Mouse (Mus musculus) hindbrain, embryonic 14.5 days (tissue): ENCODE measurements around the gene Hmgxb4. TPM values are rescaled to one million over a fixed set of nuclear protein-coding genes. Genes with fewer than 3 reads are reported as not detected.

Source experiments
- ATAC-seq: fragments of 200-750 bp; cut with Nextera tagmentation; 2 replicates; pipeline ENCODE4 v1.8.0; 2017; ENCODE audit warnings: moderate number of reproducible peaks, mild to moderate bottlenecking, moderate TSS enrichment, moderate library complexity; ENCODE audit not compliant: low FRiP score
- DNase-seq: peaks from one replicate; pipeline ENCODE4 v3.0.0-alpha.2; 2015; ENCODE audit warnings: low spot score
- H3K27ac ChIP-seq: fragments of 300-500 bp; sonication (generic); 2 replicates; pipeline ENCODE4 v1.5.1; 2014; ENCODE audit warnings: mild to moderate bottlenecking, moderate library complexity
- H3K27me3 ChIP-seq: fragments of 300-500 bp; sonication (generic); 2 replicates; pipeline ENCODE4 v1.6.1; 2014; ENCODE audit warnings: mild to moderate bottlenecking, low read length, mixed read lengths; ENCODE audit not compliant: control insufficient read depth, insufficient read depth
- H3K36me3 ChIP-seq: fragments of 300-500 bp; sonication (generic); replicated peaks from 2 replicates; pipeline ENCODE4 v1.6.1; 2014; ENCODE audit not compliant: control insufficient read depth, insufficient read depth
- H3K4me1 ChIP-seq: fragments of 300-500 bp; sonication (generic); replicated peaks from 2 replicates; pipeline ENCODE4 v1.6.1; 2014; ENCODE audit warnings: antibody characterized with exemption, low read length, mixed read lengths; ENCODE audit not compliant: control insufficient read depth, insufficient read depth
- H3K4me2 ChIP-seq: fragments of 300-500 bp; sonication (generic); replicated peaks from 2 replicates; pipeline ENCODE4 v1.6.1; 2014; ENCODE audit warnings: mild to moderate bottlenecking, moderate library complexity
- H3K4me3 ChIP-seq: fragments of 300-500 bp; sonication (generic); replicated peaks from 2 replicates; pipeline ENCODE4 v1.5.1; 2014; ENCODE audit warnings: mild to moderate bottlenecking, low read length
- H3K9ac ChIP-seq: fragments of 300-500 bp; sonication (generic); 2 replicates; pipeline ENCODE4 v1.6.1; 2014
- H3K9me3 ChIP-seq: fragments of 300-500 bp; sonication (generic); 2 replicates; pipeline ENCODE4 v1.6.1; 2016; ENCODE audit warnings: low read length; ENCODE audit not compliant: control insufficient read depth
- WGBS: fragments of 180-500 bp; shearing (Covaris S2); extraction: QIAGEN DNeasy Blood & Tissue Kit; methylation state at CpG from one replicate; pipeline ENCODE4 v1.1.7; 2014; 5-methylcytosine and 5-hydroxymethylcytosine counted together
- polyA plus RNA-seq: library from polyadenylated mRNA; unstranded; fragments of >200 nt; fragmentation: Nextera tagmentation; extraction: Ambion mirVana; gene quantifications from 2 replicates; pipeline ENCODE4 v1.2.1, GENCODE M21; 2014

Gene Hmgxb4
- polyA plus RNA-seq, 1 experiment from 2014 or later: 41.0 TPM

- WGBS: under 1% methylated on average over 60 of the region's 62 CpGs
- Histone ChIP-seq H3K9me3 (no peaks in the 10 kb centered on the region), H3K4me2 (peak within 1 kb of the TSS; percentile 67), H3K27ac (peak within 1 kb of the TSS; percentile 88), H3K4me3 (peak within 1 kb of the TSS; percentile 60), H3K9ac (peak within 1 kb of the TSS; percentile 65), H3K36me3 (peaks cover 22% of the 10 kb centered on the region), H3K27me3 (no peaks in the 10 kb centered on the region), H3K4me1 (peaks cover 5% of the 10 kb centered on the region; the same call in 1 of the 2 replicates)
- ATAC-seq (peak; percentile 100), DNase-seq (peak; percentile 100)
Observed at GRCm38 (mm10) chr8:75033511-75034243, 40.5 kb downstream of the Hmgxb4 start, which contains the start of gene Tom1. Gene Tom1, plus strand, starts transcription at chr8:75033705.

GRCm38 (mm10) chr8:75034285-75034684 is 41.1 kb downstream of the Hmgxb4 start:
- Histone ChIP-seq H3K4me1 (peaks cover 5% of the 10 kb centered on the region; the same call in 1 of the 2 replicates), H3K4me2 (peak overlapping the region; percentile 67), H3K27ac (peak overlapping the region; percentile 88), H3K36me3 (peaks cover 16% of the 10 kb centered on the region), H3K9me3 (no peaks in the 10 kb centered on the region), H3K9ac (peak overlapping the region; percentile 65), H3K4me3 (peak overlapping the region; percentile 60), H3K27me3 (no peaks in the 10 kb centered on the region)
- 2% methylated on average over 17 of the region's 17 CpGs for whole genome bisulfite sequencing
- DNase-seq (no peak), ATAC-seq (no peak)

- H3K4me1 ChIP-seq: peaks cover 5% of the 10 kb centered on the region; the same call in 1 of the 2 replicates
- ATAC-seq: no peak
- no peak overlapping the region for H3K4me3 ChIP-seq
- H3K9me3 ChIP-seq: no peaks in the 10 kb centered on the region
- no peak for DNase-seq
- no peak overlapping the region for H3K9ac ChIP-seq
- H3K4me2 ChIP-seq: no peak overlapping the region
- H3K36me3 ChIP-seq: peaks cover 5% of the 10 kb centered on the region; the same call in 1 of the 2 replicates
- H3K27ac ChIP-seq: no peak overlapping the region
- no peaks in the 10 kb centered on the region for H3K27me3 ChIP-seq
Observed at GRCm38 (mm10) chr8:75035640-75036039, 42.5 kb downstream of the Hmgxb4 start.

GRCm38 (mm10) chr8:75038497-75038896 is 45.3 kb downstream of the Hmgxb4 start:
- Histone ChIP-seq H3K27me3 (no peaks in the 10 kb centered on the region), H3K9me3 (no peaks in the 10 kb centered on the region), H3K9ac (no peak overlapping the region), H3K4me2 (no peak overlapping the region), H3K4me1 (peaks cover 5% of the 10 kb centered on the region; the same call in 1 of the 2 replicates), H3K36me3 (no peaks in the 10 kb centered on the region), H3K4me3 (no peak overlapping the region), H3K27ac (no peak overlapping the region)
- ATAC-seq (no peak), DNase-seq (no peak)

- H3K36me3 ChIP-seq: no peaks in the 10 kb centered on the region
- H3K27ac ChIP-seq: no peak overlapping the region
- peaks cover under 1% of the 10 kb centered on the region; the same call in 1 of the 2 replicates for H3K4me1 ChIP-seq
- no peaks in the 10 kb centered on the region for H3K27me3 ChIP-seq
- no peaks in the 10 kb centered on the region for H3K9me3 ChIP-seq
- 73% methylated on average over 1 of the region's 1 CpGs for WGBS
- H3K4me3 ChIP-seq: no peak overlapping the region
- no peak for DNase-seq
- H3K9ac ChIP-seq: no peak overlapping the region
- no peak for ATAC-seq
- no peak overlapping the region for H3K4me2 ChIP-seq
Observed at GRCm38 (mm10) chr8:75039754-75040153, 46.6 kb downstream of the Hmgxb4 start.

GRCm38 (mm10) chr8:75042171-75042570 is 49.0 kb downstream of the Hmgxb4 start:
- no peaks in the 10 kb centered on the region for H3K27me3 ChIP-seq
- no peak overlapping the region for H3K4me2 ChIP-seq
- no peaks in the 10 kb centered on the region for H3K9me3 ChIP-seq
- H3K4me3 ChIP-seq: no peak overlapping the region
- no peaks in the 10 kb centered on the region for H3K36me3 ChIP-seq
- WGBS: 83% methylated on average over 2 of the region's 2 CpGs
- no peak for DNase-seq
- no peak overlapping the region for H3K27ac ChIP-seq
- H3K4me1 ChIP-seq: no peaks in the 10 kb centered on the region
- no peak for ATAC-seq
- H3K9ac ChIP-seq: no peak overlapping the region

GRCm38 (mm10) chr8:75042974-75043373 is 49.8 kb downstream of the Hmgxb4 start:
- Histone ChIP-seq H3K4me1 (no peaks in the 10 kb centered on the region), H3K27ac (no peak overlapping the region), H3K36me3 (no peaks in the 10 kb centered on the region), H3K9ac (no peak overlapping the region), H3K27me3 (no peaks in the 10 kb centered on the region), H3K9me3 (no peaks in the 10 kb centered on the region), H3K4me2 (no peak overlapping the region), H3K4me3 (no peak overlapping the region)
- WGBS: 77% methylated on average over 1 of the region's 1 CpGs
- DNase-seq (no peak), ATAC-seq (no peak)

- Histone ChIP-seq H3K4me1 (no peaks in the 10 kb centered on the region), H3K4me3 (no peak overlapping the region), H3K4me2 (no peak overlapping the region), H3K9ac (no peak overlapping the region), H3K36me3 (no peaks in the 10 kb centered on the region), H3K9me3 (no peaks in the 10 kb centered on the region), H3K27ac (no peak overlapping the region), H3K27me3 (no peaks in the 10 kb centered on the region)
- 91% methylated on average over 1 of the region's 1 CpGs for WGBS
- ATAC-seq (no peak), DNase-seq (no peak)
Observed at GRCm38 (mm10) chr8:75046303-75046702, 53.1 kb downstream of the Hmgxb4 start.

GRCm38 (mm10) chr8:75047784-75048183 is 54.6 kb downstream of the Hmgxb4 start:
- no peak for DNase-seq
- H3K4me2 ChIP-seq: no peak overlapping the region
- WGBS: 94% methylated on average over 3 of the region's 3 CpGs
- H3K27me3 ChIP-seq: no peaks in the 10 kb centered on the region
- H3K4me1 ChIP-seq: no peaks in the 10 kb centered on the region
- no peak overlapping the region for H3K27ac ChIP-seq
- no peak overlapping the region for H3K4me3 ChIP-seq
- H3K9me3 ChIP-seq: no peaks in the 10 kb centered on the region
- H3K36me3 ChIP-seq: no peaks in the 10 kb centered on the region
- H3K9ac ChIP-seq: no peak overlapping the region
- ATAC-seq: no peak
